Mouse (Mus musculus) lung, postnatal 0 days (tissue): Measurements from ENCODE around the gene Trpm2. TPM values are rescaled to one million over a fixed set of nuclear protein-coding genes. Genes with fewer than 3 reads are reported as not detected.
"Not testable (repeated sequence)": the region's sequence is repeated elsewhere in the genome, so short reads cannot be mapped to it uniquely, and the experiment has no call there.

ENCODE experiments used
- ATAC-seq: fragments of 200-750 bp; cut with Nextera tagmentation; 2 replicates; pipeline ENCODE4 v1.8.0; 2017; ENCODE audit warnings: moderate library complexity
- DNase-seq: peaks from one replicate; pipeline ENCODE4 v3.0.0-alpha.2; 2016; ENCODE audit warnings: low spot score
- H3K27ac ChIP-seq: fragments of 300-500 bp; sonication (generic); 2 replicates; pipeline ENCODE4 v1.5.1; 2014; ENCODE audit warnings: antibody characterized with exemption, mild to moderate bottlenecking, low read length, mixed read lengths
- H3K27me3 ChIP-seq: fragments of 300-500 bp; sonication (generic); replicated peaks from 2 replicates; pipeline ENCODE4 v1.6.1; 2014; ENCODE audit warnings: low read length, mixed read lengths; ENCODE audit not compliant: insufficient read depth
- H3K36me3 ChIP-seq: fragments of 300-500 bp; sonication (generic); 2 replicates; pipeline ENCODE4 v1.6.1; 2014; ENCODE audit warnings: low read length, mixed read lengths; ENCODE audit not compliant: insufficient read depth
- H3K4me1 ChIP-seq: fragments of 300-500 bp; sonication (generic); 2 replicates; pipeline ENCODE4 v1.6.1; 2014; ENCODE audit warnings: antibody characterized with exemption, low read depth, low read length, mixed read lengths; ENCODE audit not compliant: insufficient read depth
- H3K4me2 ChIP-seq: fragments of 300-500 bp; sonication (generic); replicated peaks from 2 replicates; pipeline ENCODE4 v1.6.1; 2014; ENCODE audit warnings: low read depth, mild to moderate bottlenecking, low read length, moderate library complexity, mixed read lengths
- H3K4me3 ChIP-seq: fragments of 300-500 bp; sonication (generic); 2 replicates; pipeline ENCODE4 v1.5.1; 2014; ENCODE audit warnings: low read depth, low read length
- H3K9ac ChIP-seq: fragments of 300-500 bp; sonication (generic); replicated peaks from 2 replicates; pipeline ENCODE4 v1.6.1; 2014; ENCODE audit warnings: low read depth, mild to moderate bottlenecking
- H3K9me3 ChIP-seq: fragments of 300-500 bp; sonication (generic); 2 replicates; pipeline ENCODE4 v1.6.1; 2016; ENCODE audit warnings: low read length, mixed read lengths
- CTCF ChIP-seq: IDR thresholded peaks from 2 replicates; pipeline ENCODE4 v1.5.1; 2016; ENCODE audit warnings: antibody characterized with exemption, mild to moderate bottlenecking
- EP300 ChIP-seq: IDR thresholded peaks from 2 replicates; pipeline ENCODE4 v1.6.1; 2016; ENCODE audit warnings: antibody characterized with exemption, mild to moderate bottlenecking, control low read depth
- WGBS: fragments of 180-500 bp; shearing (Covaris S2); extraction: QIAGEN DNeasy Blood & Tissue Kit; methylation state at CpG from one replicate; pipeline ENCODE4 v1.1.7; 2014; 5-methylcytosine and 5-hydroxymethylcytosine counted together
- polyA plus RNA-seq: library from polyadenylated mRNA; unstranded; fragments of >200 nt; fragmentation: Nextera tagmentation; extraction: Ambion mirVana; gene quantifications from 2 replicates; pipeline ENCODE4 v1.2.1, GENCODE M21; 2015

The Trpm2 gene
- polyA plus RNA-seq, 1 experiment from 2014 or later, result 0.74 TPM

DNA sequence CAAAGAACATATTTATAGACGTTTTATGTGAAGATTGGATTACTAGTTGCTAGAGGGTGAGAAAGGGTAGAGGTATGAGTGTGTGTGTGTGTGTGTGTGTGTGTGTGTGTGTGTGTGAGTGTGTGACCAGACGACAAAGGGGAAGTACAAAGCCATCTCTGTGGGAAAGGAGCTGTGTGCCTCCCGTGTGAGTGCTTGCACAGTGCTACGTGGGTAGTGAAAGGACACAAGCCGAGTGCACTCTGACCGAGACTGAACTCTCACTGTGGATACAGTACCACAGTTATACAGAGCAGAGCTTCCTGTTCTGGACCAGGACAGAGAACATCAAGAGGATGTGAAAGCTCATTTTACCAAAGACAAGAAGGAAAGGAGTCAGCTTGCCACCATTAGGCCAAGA lies 6.4 kb downstream of the Trpm2 start:
- WGBS, result 55% methylated on average over 6 of the region's 6 CpGs
- peak; percentile 37; the same call in 1 of the 2 replicates for ATAC-seq

GRCm38 (mm10) chr10:77962725-77963124 lies 7.6 kb downstream of the Trpm2 start:
- Histone ChIP-seq H3K36me3 (no peaks in the 10 kb centered on the region), H3K4me1 (no peaks in the 10 kb centered on the region), H3K4me2 (no peak overlapping the region), H3K9me3 (no peaks in the 10 kb centered on the region), H3K27ac (no peak overlapping the region), H3K9ac (no peak overlapping the region), H3K4me3 (no peak overlapping the region), H3K27me3 (no peaks in the 10 kb centered on the region)
- WGBS, result 80% methylated on average over 2 of the region's 2 CpGs
- ATAC-seq (no peak), DNase-seq (no peak)
- no peak for TF ChIP-seq EP300
- TF ChIP-seq CTCF, result no peak

More for the DNA sequence above, 6.4 kb downstream of the Trpm2 start:
- no peaks in the 10 kb centered on the region for H3K9me3 ChIP-seq
- H3K27me3 ChIP-seq, result peaks cover 5% of the 10 kb centered on the region; the same call in 1 of the 2 replicates
- no peaks in the 10 kb centered on the region for H3K4me1 ChIP-seq
- H3K27ac ChIP-seq, result no peak overlapping the region
- TF ChIP-seq CTCF, result no peak
- TF ChIP-seq EP300, result no peak
- no peak for DNase-seq
- no peaks in the 10 kb centered on the region for H3K36me3 ChIP-seq
- no peak overlapping the region for H3K9ac ChIP-seq
- no peak overlapping the region for H3K4me3 ChIP-seq
- H3K4me2 ChIP-seq, result no peak overlapping the region

- not testable (repeated sequence) for H3K9ac ChIP-seq, ATAC-seq, H3K9me3 ChIP-seq, H3K4me1 ChIP-seq, H3K27me3 ChIP-seq, DNase-seq, H3K36me3 ChIP-seq, H3K4me2 ChIP-seq, H3K27ac ChIP-seq, H3K4me3 ChIP-seq
- 88% methylated on average over 8 of the region's 12 CpGs for WGBS
Measured at GRCm38 (mm10) chr10:77950468-77950867, 19.9 kb downstream of the Trpm2 start.

DNA sequence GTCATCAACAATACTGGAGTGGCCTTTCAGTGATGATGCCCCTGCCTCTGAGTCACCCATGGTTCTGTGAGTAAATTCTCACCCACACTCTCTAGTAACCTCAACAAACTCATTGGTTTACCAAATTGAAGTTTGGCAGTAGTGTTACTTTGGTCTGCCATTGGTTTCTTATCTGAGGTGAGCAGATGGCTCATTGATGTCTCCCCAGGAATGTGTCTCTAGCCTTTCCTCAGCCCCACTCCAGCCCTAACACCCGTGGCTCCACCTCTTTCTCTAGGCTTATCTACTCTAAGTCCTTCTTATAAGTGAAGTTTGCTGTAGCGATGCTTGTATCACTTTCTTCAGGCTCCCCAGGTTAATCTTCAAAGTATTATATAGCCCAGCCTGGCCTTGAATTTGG lies 30.7 kb downstream of the Trpm2 start:
- Histone ChIP-seq H3K9ac (no peak overlapping the region), H3K4me3 (no peak overlapping the region), H3K27me3 (no peaks in the 10 kb centered on the region), H3K36me3 (no peaks in the 10 kb centered on the region), H3K27ac (no peak overlapping the region), H3K4me1 (no peaks in the 10 kb centered on the region), H3K9me3 (no peaks in the 10 kb centered on the region), H3K4me2 (no peak overlapping the region)
- WGBS, result 49% methylated on average over 2 of the region's 2 CpGs
- TF ChIP-seq CTCF (no peak), EP300 (no peak)
- DNase-seq (no peak), ATAC-seq (no peak)

DNA sequence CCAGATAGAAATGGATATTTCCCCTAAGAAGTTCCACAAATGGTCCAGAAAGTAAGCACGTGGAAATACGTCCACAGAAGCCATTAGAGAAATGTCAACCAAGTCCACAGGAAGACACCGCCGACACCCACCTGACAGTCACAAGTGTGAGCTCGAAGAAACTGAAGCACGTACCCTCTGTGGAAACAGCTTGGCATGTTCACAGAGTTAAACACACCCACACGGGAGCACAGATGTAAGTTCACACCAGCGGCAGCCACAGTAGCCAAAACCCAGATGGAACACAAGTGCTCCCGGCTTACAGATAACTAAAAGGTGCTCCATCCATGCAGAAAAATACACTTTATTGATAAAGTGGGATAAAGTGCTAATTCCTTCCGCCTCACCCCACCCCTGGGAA lies 43.0 kb downstream of the Trpm2 start:
- no peak overlapping the region for H3K27ac ChIP-seq
- H3K36me3 ChIP-seq, result no peaks in the 10 kb centered on the region
- DNase-seq (no peak), ATAC-seq (no peak)
- no peaks in the 10 kb centered on the region for H3K27me3 ChIP-seq
- H3K4me1 ChIP-seq, result no peaks in the 10 kb centered on the region
- H3K4me3 ChIP-seq, result no peak overlapping the region
- TF ChIP-seq CTCF (no peak), EP300 (no peak)
- H3K9me3 ChIP-seq, result no peaks in the 10 kb centered on the region
- no peak overlapping the region for H3K9ac ChIP-seq
- H3K4me2 ChIP-seq, result no peak overlapping the region
- WGBS, result 65% methylated on average over 10 of the region's 10 CpGs

- 36% methylated on average over 7 of the region's 7 CpGs for WGBS
Measured at GRCm38 (mm10) chr10:77926140-77926539, 44.2 kb downstream of the Trpm2 start.

GRCm38 (mm10) chr10:77922681-77923080 lies 47.7 kb downstream of the Trpm2 start:
- Histone ChIP-seq H3K9me3 (no peaks in the 10 kb centered on the region), H3K27me3 (no peaks in the 10 kb centered on the region), H3K4me3 (no peak overlapping the region), H3K36me3 (no peaks in the 10 kb centered on the region), H3K4me2 (no peak overlapping the region), H3K9ac (no peak overlapping the region), H3K27ac (no peak overlapping the region), H3K4me1 (no peaks in the 10 kb centered on the region)
- TF ChIP-seq CTCF (no peak), EP300 (no peak)
- no peak for ATAC-seq
- 58% methylated on average over 4 of the region's 4 CpGs for WGBS
- no peak for DNase-seq

More at GRCm38 (mm10) chr10:77926140-77926539, 44.2 kb downstream of the Trpm2 start:
- no peak overlapping the region for H3K4me2 ChIP-seq
- TF ChIP-seq CTCF (peak; percentile 65), EP300 (no peak)
- H3K4me3 ChIP-seq, result no peak overlapping the region
- H3K4me1 ChIP-seq, result no peaks in the 10 kb centered on the region
- DNase-seq, result peak; percentile 26
- no peak overlapping the region for H3K27ac ChIP-seq
- no peaks in the 10 kb centered on the region for H3K36me3 ChIP-seq
- H3K9me3 ChIP-seq, result no peaks in the 10 kb centered on the region
- ATAC-seq, result no peak
- no peaks in the 10 kb centered on the region for H3K27me3 ChIP-seq
- no peak overlapping the region for H3K9ac ChIP-seq
